Mouse (Mus musculus) CD4-positive, CD25-positive, alpha-beta regulatory T cell, adult 2 months (primary cell): Measurements from ENCODE around the gene Olfr77.

ENCODE experiments used
- DNase-seq: peaks from one replicate; pipeline ENCODE4 v3.0.0-alpha.2; 2012; ENCODE audit warnings: low read depth, low spot score

Gene Olfr77

GRCm38 (mm10) chr9:19916565-19916964 lies at the start of gene Olfr77:
Gene Olfr77 (plus strand): TSS chr9:19916865.
- DNase-seq, result no peak

GRCm38 (mm10) chr9:19887904-19888303 lies 28.8 kb upstream of the Olfr77 start, which contains the start of gene Olfr862:
Gene Olfr862 (minus strand): TSS chr9:19888004.
- DNase-seq, result no peak

- no peak for DNase-seq
Observed at GRCm38 (mm10) chr9:19911170-19911569, 5.5 kb upstream of the Olfr77 start.
